Mouse (Mus musculus) intestine, embryonic 15.5 days (tissue): ENCODE results near the gene Capn1. TPM values are rescaled to one million over a fixed set of nuclear protein-coding genes. Genes with fewer than 3 reads are reported as not detected.
"Not testable (repeated sequence)": the region's sequence is repeated elsewhere in the genome, so short reads cannot be mapped to it uniquely, and the experiment has no call there.

Experiments used
- ATAC-seq: fragments of 200-750 bp; cut with Nextera tagmentation; 2 replicates; pipeline ENCODE4 v1.8.0; 2017; ENCODE audit warnings: moderate TSS enrichment, moderate library complexity
- H3K27ac ChIP-seq: fragments of 300-500 bp; sonication (generic); 2 replicates; pipeline ENCODE4 v1.5.1; 2015; ENCODE audit warnings: mild to moderate bottlenecking, inconsistent platforms
- H3K27me3 ChIP-seq: fragments of 300-500 bp; sonication (generic); replicated peaks from 2 replicates; pipeline ENCODE4 v1.6.1; 2015; ENCODE audit warnings: inconsistent platforms
- H3K36me3 ChIP-seq: fragments of 300-500 bp; sonication (generic); 2 replicates; pipeline ENCODE4 v1.6.1; 2015; ENCODE audit warnings: inconsistent platforms
- H3K4me1 ChIP-seq: fragments of 300-500 bp; sonication (generic); replicated peaks from 2 replicates; pipeline ENCODE4 v1.6.1; 2015; ENCODE audit warnings: inconsistent platforms
- H3K4me2 ChIP-seq: fragments of 300-500 bp; sonication (generic); replicated peaks from 2 replicates; pipeline ENCODE4 v1.6.1; 2015; ENCODE audit warnings: mild to moderate bottlenecking, inconsistent platforms
- H3K4me3 ChIP-seq: fragments of 300-500 bp; sonication (generic); replicated peaks from 2 replicates; pipeline ENCODE4 v1.5.1; 2015; ENCODE audit warnings: inconsistent platforms
- H3K9ac ChIP-seq: fragments of 300-500 bp; sonication (generic); 2 replicates; pipeline ENCODE4 v1.6.1; 2015; ENCODE audit warnings: inconsistent platforms
- H3K9me3 ChIP-seq: fragments of 300-500 bp; sonication (generic); 2 replicates; pipeline ENCODE4 v1.6.1; 2016; ENCODE audit warnings: inconsistent platforms
- WGBS: fragments of 180-500 bp; shearing (Covaris S2); methylation state at CpG from one replicate; pipeline ENCODE4 v1.1.7; 2015; 5-methylcytosine and 5-hydroxymethylcytosine counted together
- polyA plus RNA-seq: library from polyadenylated mRNA; unstranded; fragments of >200 nt; fragmentation: Nextera tagmentation; extraction: Ambion mirVana; gene quantifications from 2 replicates; pipeline ENCODE4 v1.2.1, GENCODE M21; 2015

Gene Capn1
- polyA plus RNA-seq, 1 experiment from 2014 or later: 10.4 TPM

- Histone ChIP-seq H3K27me3 (no peaks in the 10 kb centered on the region), H3K9me3 (no peaks in the 10 kb centered on the region), H3K4me1 (peaks cover 20% of the 10 kb centered on the region), H3K36me3 (peaks cover 54% of the 10 kb centered on the region), H3K4me3 (no peak overlapping the region), H3K4me2 (peak overlapping the region; percentile 89; the same call in 1 of the 2 replicates), H3K27ac (no peak overlapping the region), H3K9ac (no peak overlapping the region)
- no peak for ATAC-seq
- WGBS: 90% methylated on average over 11 of the region's 11 CpGs
Measured at GRCm38 (mm10) chr19:6048681-6049410, 33.1 kb upstream of the Capn1 start.

- Histone ChIP-seq H3K4me2 (peak overlapping the region; percentile 89), H3K4me1 (peaks cover 17% of the 10 kb centered on the region), H3K27me3 (no peaks in the 10 kb centered on the region), H3K9ac (peak overlapping the region; percentile 79), H3K36me3 (peaks cover 44% of the 10 kb centered on the region), H3K27ac (no peak overlapping the region), H3K4me3 (peak overlapping the region; percentile 83), H3K9me3 (no peaks in the 10 kb centered on the region)
- ATAC-seq: no peak
- WGBS: 84% methylated on average over 8 of the region's 8 CpGs
Measured at GRCm38 (mm10) chr19:6047899-6048166, 32.1 kb upstream of the Capn1 start.

GRCm38 (mm10) chr19:6047154-6047898, 31.6 kb upstream of the Capn1 start:
- H3K36me3 ChIP-seq: peaks cover 40% of the 10 kb centered on the region
- H3K27ac ChIP-seq: peak overlapping the region; percentile 98
- peak; percentile 37 for ATAC-seq
- no peaks in the 10 kb centered on the region for H3K27me3 ChIP-seq
- 1% methylated on average over 44 of the region's 44 CpGs for WGBS
- peak overlapping the region; percentile 79 for H3K9ac ChIP-seq
- H3K4me3 ChIP-seq: peak overlapping the region; percentile 83
- H3K9me3 ChIP-seq: no peaks in the 10 kb centered on the region
- H3K4me1 ChIP-seq: peaks cover 17% of the 10 kb centered on the region
- peak overlapping the region; percentile 89 for H3K4me2 ChIP-seq

GRCm38 (mm10) chr19:6046294-6047153, 30.8 kb upstream of the Capn1 start, which contains the start of gene Syvn1:
Gene Syvn1, plus strand, starts transcription at chr19:6046576.
- Histone ChIP-seq H3K27ac (peak within 1 kb of the TSS; percentile 98), H3K9me3 (no peaks in the 10 kb centered on the region), H3K4me1 (peaks cover 17% of the 10 kb centered on the region), H3K27me3 (no peaks in the 10 kb centered on the region), H3K9ac (peak within 1 kb of the TSS; percentile 79), H3K4me3 (peak within 1 kb of the TSS; percentile 83), H3K36me3 (peaks cover 33% of the 10 kb centered on the region), H3K4me2 (peak within 1 kb of the TSS; percentile 89)
- peak; percentile 95 for ATAC-seq
- under 1% methylated on average over 65 of the region's 65 CpGs for WGBS

- Histone ChIP-seq H3K9ac (peak overlapping the region; percentile 79), H3K4me2 (peak overlapping the region; percentile 89), H3K27me3 (no peaks in the 10 kb centered on the region), H3K4me3 (peak overlapping the region; percentile 83), H3K4me1 (peaks cover 17% of the 10 kb centered on the region), H3K9me3 (no peaks in the 10 kb centered on the region), H3K27ac (peak overlapping the region; percentile 98), H3K36me3 (peaks cover 24% of the 10 kb centered on the region)
- ATAC-seq: peak; percentile 50
- WGBS: 15% methylated on average over 20 of the region's 20 CpGs
Measured at GRCm38 (mm10) chr19:6045366-6046293, 29.9 kb upstream of the Capn1 start.

GRCm38 (mm10) chr19:6044102-6044501, 28.4 kb upstream of the Capn1 start:
- H3K27ac ChIP-seq, H3K36me3 ChIP-seq, H3K27me3 ChIP-seq, H3K9me3 ChIP-seq, ATAC-seq, H3K9ac ChIP-seq, H3K4me3 ChIP-seq, H3K4me2 ChIP-seq: not testable (repeated sequence)
- 47% methylated on average over 4 of the region's 4 CpGs for WGBS
- peaks cover 17% of the 10 kb centered on the region for H3K4me1 ChIP-seq

- WGBS: 89% methylated on average over 9 of the region's 9 CpGs
- H3K27ac ChIP-seq: no peak overlapping the region
Measured at GRCm38 (mm10) chr19:6042293-6042692, 26.6 kb upstream of the Capn1 start.

GRCm38 (mm10) chr19:6040002-6040401, 24.3 kb upstream of the Capn1 start:
- Histone ChIP-seq H3K36me3 (no peaks in the 10 kb centered on the region), H3K4me1 (peaks cover under 1% of the 10 kb centered on the region; the same call in 1 of the 2 replicates), H3K4me2 (no peak overlapping the region), H3K27me3 (no peaks in the 10 kb centered on the region), H3K9me3 (no peaks in the 10 kb centered on the region), H3K27ac (no peak overlapping the region), H3K9ac (no peak overlapping the region), H3K4me3 (no peak overlapping the region)
- no peak for ATAC-seq

More at GRCm38 (mm10) chr19:6042293-6042692, 26.6 kb upstream of the Capn1 start:
- Histone ChIP-seq H3K9ac (no peak overlapping the region), H3K9me3 (no peaks in the 10 kb centered on the region), H3K4me2 (no peak overlapping the region), H3K4me1 (peaks cover 4% of the 10 kb centered on the region; the same call in 1 of the 2 replicates), H3K4me3 (no peak overlapping the region), H3K27me3 (no peaks in the 10 kb centered on the region), H3K36me3 (no peaks in the 10 kb centered on the region)
- ATAC-seq: no peak

- Histone ChIP-seq H3K9ac (no peak overlapping the region), H3K27me3 (no peaks in the 10 kb centered on the region), H3K27ac (no peak overlapping the region), H3K4me2 (no peak overlapping the region), H3K36me3 (no peaks in the 10 kb centered on the region), H3K4me1 (no peaks in the 10 kb centered on the region), H3K9me3 (no peaks in the 10 kb centered on the region), H3K4me3 (no peak overlapping the region)
- ATAC-seq: no peak
- WGBS: 85% methylated on average over 7 of the region's 7 CpGs
Measured at GRCm38 (mm10) chr19:6038326-6038725, 22.6 kb upstream of the Capn1 start.

- no peaks in the 10 kb centered on the region for H3K4me1 ChIP-seq
- H3K4me2 ChIP-seq: no peak overlapping the region
- H3K4me3 ChIP-seq: no peak overlapping the region
- H3K9ac ChIP-seq: no peak overlapping the region
- no peak for ATAC-seq
- no peaks in the 10 kb centered on the region for H3K27me3 ChIP-seq
- no peaks in the 10 kb centered on the region for H3K36me3 ChIP-seq
- no peaks in the 10 kb centered on the region for H3K9me3 ChIP-seq
- no peak overlapping the region for H3K27ac ChIP-seq
Measured at GRCm38 (mm10) chr19:6037695-6038094, 22.0 kb upstream of the Capn1 start.

- no peaks in the 10 kb centered on the region for H3K27me3 ChIP-seq
- no peaks in the 10 kb centered on the region for H3K9me3 ChIP-seq
- H3K4me1 ChIP-seq: no peaks in the 10 kb centered on the region
- 72% methylated on average over 9 of the region's 9 CpGs for WGBS
- 0 out of 2 replicates have a peak, but pooled peaks have one; percentile 15 for ATAC-seq
- no peak overlapping the region for H3K9ac ChIP-seq
- H3K27ac ChIP-seq: no peak overlapping the region
- no peaks in the 10 kb centered on the region for H3K36me3 ChIP-seq
- H3K4me3 ChIP-seq: no peak overlapping the region
- no peak overlapping the region for H3K4me2 ChIP-seq
Measured at GRCm38 (mm10) chr19:6035966-6036585, 20.4 kb upstream of the Capn1 start.
